Mouse (Mus musculus): ENCODE measurements at regions not wholly inside any gene's neighbourhood (a gene's known extent, or its start where the extent isn't known, plus 50 kb on each side); places are given as distances from the start of the nearest gene placed in this dataset.

DNA sequence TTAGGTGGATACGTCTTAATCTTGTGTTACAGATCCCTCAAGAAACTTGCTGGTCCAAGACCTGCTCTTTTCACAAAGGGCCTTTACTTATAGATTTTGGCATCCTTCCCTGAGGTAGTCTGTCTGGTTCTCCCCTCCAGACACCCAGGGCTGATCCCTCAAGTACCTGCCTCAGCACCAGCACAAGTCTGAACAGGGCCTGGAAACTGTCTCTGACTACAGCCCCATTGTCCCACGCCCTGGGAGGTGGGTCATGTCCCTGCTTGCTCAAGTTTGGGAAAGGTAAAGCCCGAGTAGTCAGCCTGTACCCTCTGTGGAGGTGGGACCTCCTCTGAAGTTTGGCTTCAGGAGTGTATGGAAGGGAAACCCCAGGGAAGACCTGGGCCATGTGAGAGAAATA, 323.3 kb downstream of the Gm49356 start:
- DNase-seq: no peak

DNA sequence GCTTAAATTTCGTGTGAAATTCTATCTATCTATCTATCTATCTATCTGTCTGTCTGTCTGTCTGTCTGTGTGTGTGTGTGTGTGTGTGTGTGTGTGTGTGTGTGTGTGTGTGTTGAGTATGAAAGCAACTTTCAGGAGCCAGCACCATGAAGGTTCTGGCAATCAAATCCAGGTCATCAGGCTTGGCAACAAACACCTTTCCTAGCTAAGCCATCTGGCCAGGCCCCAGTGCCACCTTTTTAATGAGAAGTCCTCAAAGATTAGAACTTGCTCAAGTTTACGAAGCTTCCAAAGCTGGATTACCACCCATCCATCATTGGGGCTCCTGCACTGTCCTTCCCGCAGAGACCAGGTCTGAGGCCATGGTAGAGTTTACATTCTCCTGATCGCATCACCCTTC, 325.0 kb downstream of the Gm49356 start:
- no peak for DNase-seq

DNA sequence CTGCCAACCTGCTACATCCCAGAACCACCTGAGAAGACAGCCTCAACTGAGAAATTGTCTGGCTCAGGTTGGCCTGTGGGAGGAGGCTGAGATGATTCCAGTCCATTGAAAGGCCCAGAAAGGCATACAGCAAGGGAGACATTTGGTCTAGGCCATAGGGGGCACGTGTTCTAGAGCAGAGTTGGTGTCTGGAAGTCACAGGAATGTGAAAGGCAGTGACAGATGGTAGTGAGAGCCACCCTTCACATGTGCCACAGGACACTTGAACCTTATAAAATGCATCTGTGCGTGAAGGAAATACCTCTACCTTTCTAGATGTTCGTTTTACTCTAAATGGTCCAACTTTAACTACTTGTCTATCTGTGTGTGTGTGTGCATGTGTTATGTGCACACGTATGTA, 326.1 kb downstream of the Gm49356 start:
- DNase-seq: no peak

DNA sequence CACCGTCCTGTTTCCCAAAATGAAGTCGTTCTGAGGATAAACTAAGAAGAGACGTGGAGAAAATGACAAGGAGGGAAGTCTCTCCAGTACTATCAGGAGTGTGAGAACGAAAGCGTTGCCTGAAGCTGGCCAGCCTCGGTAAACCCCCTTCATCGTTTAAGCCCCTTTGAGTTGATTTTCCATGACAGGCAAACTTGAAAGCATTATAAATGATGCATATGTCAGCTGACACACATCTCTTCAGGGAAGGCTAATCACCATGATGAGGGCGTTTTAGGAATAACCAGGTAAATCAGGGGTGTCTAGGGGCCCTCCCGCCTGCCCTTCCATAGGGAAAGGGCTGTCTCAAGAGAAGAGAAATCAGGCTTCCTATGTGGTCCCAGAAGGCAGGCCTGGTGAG, 328.4 kb downstream of the Gm49356 start:
- no peak for DNase-seq

DNA sequence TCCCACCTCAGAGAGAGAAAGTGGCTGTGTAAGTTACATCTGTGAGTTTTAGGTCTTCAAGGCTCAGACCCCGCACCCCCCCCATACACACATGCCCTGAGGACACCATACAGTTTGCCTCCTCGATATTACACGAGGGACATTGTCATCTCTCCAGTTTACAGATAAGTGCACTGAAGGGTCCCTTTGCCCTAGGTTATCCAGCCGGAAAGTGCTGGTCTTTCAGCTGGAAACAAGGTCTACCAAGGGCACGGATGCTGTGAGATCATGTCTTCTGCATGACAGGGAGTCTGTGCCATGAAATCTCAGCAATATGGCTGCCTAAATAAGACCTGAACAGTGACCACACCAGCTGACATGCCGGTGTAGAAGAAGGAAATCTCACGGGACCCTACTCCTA, 329.8 kb downstream of the Gm49356 start:
- DNase-seq: no peak

DNA sequence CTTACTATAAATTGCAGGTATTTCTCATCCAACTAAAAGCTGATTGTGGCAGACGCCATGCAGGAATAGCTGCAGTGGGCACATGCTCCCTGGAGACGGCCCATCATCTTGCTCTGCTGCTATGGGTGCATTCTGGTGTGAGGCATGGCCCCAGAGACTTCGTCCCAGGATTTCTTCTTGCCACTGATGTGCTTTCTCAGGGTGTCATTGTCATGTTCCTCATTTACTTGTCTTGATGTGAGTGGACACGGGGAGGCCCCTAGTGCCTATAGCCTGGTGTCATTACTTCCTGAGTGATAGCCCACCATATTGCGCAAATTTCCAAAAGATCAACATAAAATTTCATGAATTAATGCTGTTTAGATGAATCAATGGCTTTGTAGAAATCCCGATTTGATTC, 336.5 kb downstream of the Gm49356 start:
- DNase-seq: no peak

DNA sequence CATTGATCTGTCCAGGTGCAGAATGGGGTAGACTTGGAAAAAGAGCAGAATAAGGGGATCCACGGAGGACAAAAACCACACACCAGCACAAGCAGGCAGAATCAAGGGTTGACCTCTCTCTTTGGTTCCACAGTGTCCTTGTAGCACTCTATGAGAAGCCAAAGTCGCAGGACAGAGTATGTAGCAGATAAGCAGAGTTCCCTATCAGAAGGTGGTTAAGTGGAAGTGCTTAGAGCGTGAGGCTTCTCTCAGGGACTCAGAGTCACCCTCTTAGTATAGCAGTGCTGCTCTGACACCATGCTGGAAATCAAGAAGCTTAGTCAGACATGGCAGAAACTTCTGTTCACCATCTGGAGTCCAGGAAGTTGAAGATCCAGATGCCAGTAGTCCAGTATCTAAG, 338.2 kb downstream of the Gm49356 start:
- no peak for DNase-seq

DNA sequence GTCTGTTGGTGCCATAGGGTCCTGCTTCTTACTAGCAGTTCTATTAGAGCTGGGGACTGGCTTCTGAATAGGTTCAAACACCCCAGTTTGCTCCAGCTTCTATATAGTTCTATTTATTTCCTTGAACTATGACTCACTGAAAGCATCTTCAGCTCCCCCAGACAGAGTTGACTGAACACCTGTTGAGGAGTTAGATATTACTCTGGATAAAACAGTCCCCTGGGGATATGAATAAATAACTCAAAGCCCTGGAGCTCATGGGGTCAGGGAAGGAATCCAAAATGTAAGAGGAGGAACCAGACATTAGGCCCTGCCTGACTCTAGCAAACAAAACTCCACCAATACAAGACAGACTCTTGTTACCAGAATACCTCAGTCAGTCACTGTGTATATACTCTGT, 341.4 kb downstream of the Gm49356 start:
- DNase-seq: no peak

DNA sequence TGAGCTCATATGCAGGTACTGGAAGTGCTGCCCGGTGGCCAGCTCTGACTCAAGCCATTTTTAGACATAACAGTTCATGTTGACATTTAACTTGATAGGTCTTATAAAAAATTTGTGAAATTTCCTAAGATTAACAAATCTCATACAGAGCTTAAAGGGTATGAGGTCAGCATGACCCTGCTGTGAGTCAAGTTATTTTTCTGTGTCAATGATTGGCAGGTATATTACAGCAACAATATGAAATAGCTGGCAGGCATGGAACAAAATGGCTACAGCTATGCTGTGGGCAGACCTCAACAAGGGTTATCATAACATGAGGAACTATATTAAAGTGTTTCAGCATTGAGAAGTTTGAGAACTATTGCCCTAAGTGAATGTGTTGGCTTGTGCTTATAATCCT, 342.6 kb downstream of the Gm49356 start:
- DNase-seq: no peak

DNA sequence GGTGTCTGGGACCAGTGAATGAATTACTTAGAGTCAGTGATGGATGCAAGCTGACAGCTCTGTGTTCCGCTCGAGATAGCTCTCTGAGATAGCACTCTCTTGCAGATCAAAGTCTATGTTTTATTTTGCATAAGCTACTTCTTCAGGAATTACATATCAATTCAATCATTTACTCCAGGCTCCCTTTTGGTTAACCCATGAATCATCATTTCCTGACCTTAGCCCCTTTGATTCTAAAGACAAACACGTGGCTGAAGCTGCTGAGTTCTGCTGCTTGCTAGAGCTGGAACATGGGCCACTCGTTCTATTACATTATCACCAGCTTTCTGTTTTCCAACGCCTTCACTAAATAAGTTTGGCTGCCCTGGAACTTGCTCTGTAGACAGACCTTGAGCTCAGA, 343.2 kb downstream of the Gm49356 start:
- DNase-seq: no peak

DNA sequence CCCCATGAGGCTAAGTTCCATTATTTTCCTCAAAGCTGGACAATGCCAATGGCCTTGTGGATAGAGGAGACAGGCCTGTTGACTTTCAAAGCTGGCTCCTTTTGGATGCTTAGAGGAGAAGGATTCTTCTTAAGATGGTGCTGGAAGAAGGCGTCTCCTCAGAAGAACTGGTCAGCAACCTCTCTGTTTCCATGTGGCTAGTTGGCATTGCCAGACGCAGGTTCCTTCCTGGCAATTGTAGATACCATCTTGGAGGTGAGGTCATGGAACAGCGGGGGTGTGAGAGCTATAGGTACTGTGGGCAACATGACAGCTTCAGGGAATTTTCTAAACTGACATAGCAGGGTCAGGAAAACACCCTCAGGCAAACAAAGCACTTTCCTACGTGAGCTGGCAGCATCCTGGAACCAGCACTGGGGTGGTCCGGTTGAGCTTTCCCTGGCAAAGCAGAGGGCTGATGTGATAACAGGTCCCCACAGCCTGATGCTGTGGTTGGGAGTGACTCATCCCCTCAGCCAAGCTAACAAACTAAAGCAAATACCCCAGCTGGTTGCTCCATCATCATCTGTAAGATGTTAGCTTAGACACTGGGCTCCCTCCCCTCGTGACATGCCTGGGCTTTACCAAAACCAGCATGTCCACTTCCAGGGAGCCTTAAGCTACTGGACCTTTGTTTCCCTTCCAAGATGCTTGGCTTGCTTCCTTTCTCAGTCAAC, 348.5 kb downstream of the Gm49356 start:
- DNase-seq: no peak

DNA sequence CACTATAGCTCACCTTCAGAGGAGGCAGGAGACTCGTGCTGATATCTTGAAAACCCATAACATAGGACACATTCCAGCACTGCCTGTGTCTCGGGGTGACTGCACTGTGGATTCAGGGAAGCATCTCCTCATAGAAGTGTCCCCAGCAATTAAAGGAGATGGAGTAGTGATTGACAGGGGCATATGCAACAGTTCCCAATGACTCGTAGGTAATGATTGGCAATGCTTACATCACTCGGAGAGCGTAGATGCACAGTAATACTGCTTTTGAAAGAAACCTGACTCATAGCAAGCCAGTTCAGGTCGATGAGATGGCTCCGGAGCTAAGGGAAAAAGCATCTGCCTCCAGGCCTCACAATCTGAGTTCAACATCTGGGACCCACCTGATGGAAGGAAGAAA, 352.7 kb downstream of the Gm49356 start:
- no peak for DNase-seq

DNA sequence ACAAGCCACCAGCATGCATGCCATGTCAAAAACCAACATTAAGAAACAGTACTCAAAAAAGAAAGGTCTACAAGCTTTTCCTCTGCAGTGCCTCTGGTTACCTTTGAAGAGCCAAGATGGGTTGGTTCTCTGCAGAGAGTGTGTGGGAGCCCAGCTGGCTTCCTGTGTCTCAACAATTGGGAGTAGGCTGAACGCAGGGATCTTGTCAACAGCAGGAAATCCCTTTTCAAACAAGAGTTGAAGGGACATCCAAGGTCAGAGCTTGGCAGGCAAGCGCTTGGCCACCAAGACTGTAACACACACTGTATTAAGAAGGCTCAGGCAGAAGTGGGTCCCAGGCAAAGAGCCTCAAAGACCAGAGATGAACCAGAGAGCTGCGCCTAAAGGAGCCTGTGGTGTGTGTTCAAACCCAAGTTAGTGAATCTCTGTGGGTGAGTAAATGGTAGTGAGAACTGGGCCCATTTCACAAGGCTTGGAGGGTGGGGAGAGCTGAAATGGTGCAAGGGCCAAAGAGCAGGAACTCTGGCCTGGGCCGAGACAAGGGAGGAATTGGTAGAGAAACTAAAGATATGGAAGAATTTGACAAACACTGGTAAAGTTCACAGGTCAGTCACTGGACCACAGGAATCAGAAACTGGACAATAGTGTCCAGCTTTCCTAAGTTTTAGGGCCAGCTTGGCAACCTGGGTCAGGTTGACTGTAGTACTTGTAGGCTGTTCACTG, 357.0 kb downstream of the Gm49356 start:
- DNase-seq: peak; percentile 31

DNA sequence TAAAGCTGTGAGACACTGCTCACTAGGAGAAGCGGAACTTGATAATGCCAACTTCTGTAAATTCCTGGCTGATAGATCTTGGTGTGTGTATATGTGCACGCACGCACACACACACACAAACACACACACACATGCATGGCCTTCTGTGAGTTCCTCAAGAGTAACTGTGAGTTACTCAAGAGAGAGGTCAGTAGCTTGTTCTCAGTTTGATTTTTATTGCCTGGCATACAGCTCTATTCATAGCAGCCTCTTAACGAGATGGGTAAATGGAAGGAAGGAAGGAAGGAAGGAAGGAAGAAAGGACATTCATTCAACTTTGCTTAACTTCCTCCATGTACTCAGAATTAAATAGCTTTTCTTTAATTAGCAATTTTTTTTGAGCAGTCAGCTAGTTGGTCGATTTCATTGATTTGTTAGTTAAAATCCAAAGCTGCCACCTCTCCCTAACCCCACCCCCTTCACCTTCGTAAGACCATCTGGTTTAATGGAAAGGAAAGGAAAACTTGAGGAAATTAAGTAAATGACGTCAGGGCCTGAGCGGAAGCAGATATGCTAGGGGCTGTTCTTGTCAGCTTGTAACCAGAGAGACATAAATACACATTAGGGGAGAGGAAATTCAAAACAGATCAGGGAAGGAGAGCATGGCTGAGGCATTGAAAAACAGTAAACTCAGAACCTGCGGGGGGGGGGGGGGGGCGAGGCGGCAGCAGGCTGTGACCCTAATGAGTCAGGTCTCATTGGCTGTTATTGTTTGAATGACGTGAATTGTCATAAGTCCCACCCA, 359.6 kb downstream of the Gm49356 start:
- no peak for DNase-seq

DNA sequence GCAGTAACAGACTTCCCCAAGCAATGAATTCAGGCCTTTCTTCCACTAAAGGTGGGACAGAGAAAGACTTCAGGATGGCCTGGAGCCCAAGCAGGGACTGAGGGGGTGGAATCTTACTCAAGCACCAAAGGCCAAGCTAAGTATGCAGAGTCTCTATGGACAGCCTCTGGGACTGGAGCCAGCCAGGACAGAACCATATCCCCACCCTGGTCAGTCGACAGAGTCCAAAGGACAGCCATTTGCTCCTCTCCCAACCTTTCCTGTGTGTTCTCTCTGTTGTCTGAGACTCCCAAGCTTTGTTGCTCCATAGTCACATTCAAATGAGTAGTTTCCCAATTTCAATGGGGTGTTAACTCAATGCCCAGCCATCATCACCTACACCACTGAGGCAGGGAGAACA, 372.3 kb downstream of the Gm49356 start:
- DNase-seq: no peak

DNA sequence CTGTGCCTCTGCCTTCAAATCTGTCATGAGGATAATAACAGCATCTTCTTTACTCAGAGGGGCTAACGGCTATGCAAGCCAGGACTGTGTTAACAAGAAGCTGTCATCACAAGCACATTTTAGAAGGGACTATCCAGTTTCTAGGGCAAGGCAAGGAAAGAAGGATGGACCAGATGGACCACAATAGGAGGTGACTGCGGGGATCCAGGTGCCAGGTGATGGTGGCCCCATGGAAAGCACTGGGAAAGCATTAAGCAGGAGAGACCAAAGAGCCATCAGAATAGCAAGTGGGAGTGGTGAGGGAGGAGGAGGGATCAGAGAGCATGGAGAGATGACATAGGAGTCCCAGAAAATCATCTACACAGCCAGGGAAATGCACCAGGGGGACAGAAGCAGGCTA, 373.3 kb downstream of the Gm49356 start:
- no peak for DNase-seq

DNA sequence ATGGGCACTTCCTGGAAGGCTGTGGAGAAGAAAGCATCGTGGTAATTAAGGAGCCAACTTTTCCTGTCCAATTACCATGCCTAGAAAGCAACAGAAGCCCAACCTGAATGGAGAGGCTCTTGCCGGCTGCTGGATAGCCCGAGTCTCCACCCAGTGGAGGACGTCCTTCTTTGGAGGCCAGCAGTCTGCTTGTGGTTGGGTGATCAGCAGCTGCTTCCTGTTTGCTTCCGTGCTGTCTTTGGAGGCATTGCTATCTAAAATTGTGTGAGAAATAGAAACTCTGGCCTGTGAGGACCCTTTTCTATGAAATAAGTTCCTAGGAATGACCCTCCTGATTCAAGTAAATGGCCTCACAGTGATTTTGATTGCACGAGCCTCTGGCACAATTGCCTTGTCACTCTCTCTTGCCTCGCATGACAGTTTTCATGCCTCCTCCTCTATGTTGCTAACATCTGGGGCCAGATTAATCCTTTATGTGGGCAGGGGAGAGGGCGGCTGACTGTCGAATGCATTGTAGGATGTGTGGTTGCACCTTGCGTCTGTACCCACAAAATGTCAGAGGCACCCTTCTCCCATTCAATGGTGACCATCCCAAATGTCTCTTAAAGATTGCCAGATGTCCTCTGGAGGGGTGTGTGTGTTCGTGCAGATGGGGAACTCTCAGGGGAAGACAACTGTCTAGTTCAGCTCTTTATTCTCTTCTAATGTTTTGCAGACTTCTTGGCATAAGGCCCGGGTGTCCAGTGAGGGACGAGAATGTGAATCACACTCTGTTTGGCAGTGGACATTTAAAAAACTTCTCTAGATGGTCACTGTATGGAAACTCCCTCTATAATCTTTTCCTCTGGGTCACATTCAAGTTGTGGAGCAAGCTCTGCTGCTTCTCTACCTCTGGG, 374.6 kb downstream of the Gm49356 start:
- DNase-seq: peak; percentile 34
